Mouse (Mus musculus) G1E (cell line): Measurements from ENCODE around the gene Inpp5d.

ENCODE experiments used
- CTCF ChIP-seq: IDR thresholded peaks from 2 replicates; pipeline ENCODE4 v1.5.1; 2012; ENCODE audit warnings: low read depth, low read length, inconsistent platforms, mixed read lengths
- GATA1 ChIP-seq: IDR thresholded peaks from 2 replicates; pipeline ENCODE4 v1.6.1; 2012; ENCODE audit warnings: borderline replicate concordance, low read length, inconsistent platforms, mixed read lengths
- GATA2 ChIP-seq: IDR thresholded peaks from 2 replicates; pipeline ENCODE4 v1.6.1; 2012; ENCODE audit warnings: low read depth, low read length, inconsistent platforms, borderline replicate concordance
- POLR2AphosphoS5 ChIP-seq: IDR thresholded peaks from 2 replicates; pipeline ENCODE4 v1.6.1; 2012; ENCODE audit warnings: low read depth, low read length, inconsistent platforms; ENCODE audit not compliant: insufficient replicate concordance

DNA sequence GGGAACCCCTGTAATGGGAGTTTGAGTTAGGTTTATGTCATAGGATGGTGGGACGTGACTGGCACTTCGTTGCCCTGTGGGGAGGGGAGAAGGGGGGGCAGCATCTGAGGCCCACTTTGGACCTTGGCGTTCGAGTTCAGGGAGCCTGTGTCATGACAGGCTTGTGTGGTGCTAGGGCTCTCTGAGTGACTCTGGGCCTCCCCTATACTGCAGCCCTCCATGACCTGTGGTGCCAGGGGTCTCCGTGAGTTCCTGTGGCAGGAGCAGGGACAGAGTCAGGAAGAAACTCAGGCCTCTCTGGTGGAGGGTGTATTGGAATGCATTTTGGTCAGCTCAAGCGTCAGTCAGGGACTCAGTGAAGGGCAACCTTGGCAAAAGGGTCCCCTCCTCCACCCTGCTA lies 581 bp downstream of the Inpp5d start:
- TF ChIP-seq CTCF = no peak
- TF ChIP-seq GATA1 = no peak
- no peak for TF ChIP-seq GATA2
- TF ChIP-seq POLR2AphosphoS5 = no peak
